Mouse (Mus musculus) kidney, adult 9 months (tissue): ENCODE measurements around the gene Prmt6.

Source experiments
- DNase-seq: peaks from one replicate; pipeline ENCODE4 v3.0.0; 2022

Prmt6 gene

GRCm38 (mm10) chr3:110250839-110251700 is at the start of gene Prmt6:
Gene Prmt6, minus strand, starts transcription at chr3:110250998.
- peak; percentile 94 for DNase-seq

- no peak for DNase-seq
Measured at GRCm38 (mm10) chr3:110290485-110291045, 39.8 kb upstream of the Prmt6 start.

- no peak for DNase-seq
Measured at GRCm38 (mm10) chr3:110282651-110283050, 31.9 kb upstream of the Prmt6 start.

GRCm38 (mm10) chr3:110267790-110268189 is 17.0 kb upstream of the Prmt6 start:
- DNase-seq: no peak

GRCm38 (mm10) chr3:110253105-110253504 is 2.3 kb upstream of the Prmt6 start:
- no peak for DNase-seq

GRCm38 (mm10) chr3:110249891-110250838 is 633 bp downstream of the Prmt6 start:
- DNase-seq: peak; percentile 75

GRCm38 (mm10) chr3:110236819-110237463 is 13.9 kb downstream of the Prmt6 start:
- DNase-seq: no peak
